Mouse (Mus musculus) telencephalon, adult 2 months (tissue): Measurements from ENCODE around the gene Nrm.
"Not testable (repeated sequence)": the region's sequence is repeated elsewhere in the genome, so short reads cannot be mapped to it uniquely, and the experiment has no call there.

ENCODE experiments used
- DNase-seq: peaks from one replicate; pipeline ENCODE4 v3.0.0-alpha.2; 2011; ENCODE audit warnings: low read depth, low spot score

Nrm gene

GRCm38 (mm10) chr17:35834696-35835422 is 26.3 kb upstream of the Nrm start:
- no peak for DNase-seq

GRCm38 (mm10) chr17:35835424-35836140 is 25.5 kb upstream of the Nrm start:
- DNase-seq, result no peak

- peak; percentile 83 for DNase-seq
Measured at GRCm38 (mm10) chr17:35836178-35836965, 24.7 kb upstream of the Nrm start.

- no peak for DNase-seq
Measured at GRCm38 (mm10) chr17:35836991-35837422, 24.1 kb upstream of the Nrm start.

- no peak for DNase-seq
Measured at GRCm38 (mm10) chr17:35837487-35837886, 23.6 kb upstream of the Nrm start.

GRCm38 (mm10) chr17:35838122-35838544 is 23.0 kb upstream of the Nrm start, which contains the start of gene Tubb5:
Tubb5 (minus strand) TSS chr17:35838306.
- DNase-seq, result peak; percentile 97

- DNase-seq, result no peak
Measured at GRCm38 (mm10) chr17:35838570-35838969, 22.5 kb upstream of the Nrm start.

- not testable (repeated sequence) for DNase-seq
Measured at GRCm38 (mm10) chr17:35839002-35839401, 22.1 kb upstream of the Nrm start.

- no peak for DNase-seq
Measured at GRCm38 (mm10) chr17:35840561-35840960, 20.6 kb upstream of the Nrm start.

GRCm38 (mm10) chr17:35841076-35841950 is 19.8 kb upstream of the Nrm start, which contains the start of gene Mdc1:
Mdc1 (plus strand) TSS chr17:35841515.
- DNase-seq, result peak; percentile 100

GRCm38 (mm10) chr17:35842006-35842405 is 19.1 kb upstream of the Nrm start:
- DNase-seq, result no peak

GRCm38 (mm10) chr17:35843514-35843913 is 17.6 kb upstream of the Nrm start:
- DNase-seq, result no peak

GRCm38 (mm10) chr17:35848112-35848511 is 13.0 kb upstream of the Nrm start:
- DNase-seq, result no peak

- DNase-seq, result no peak
Measured at GRCm38 (mm10) chr17:35850974-35851373, 10.1 kb upstream of the Nrm start.

- no peak for DNase-seq
Measured at GRCm38 (mm10) chr17:35859371-35859770, 1.7 kb upstream of the Nrm start.

GRCm38 (mm10) chr17:35859835-35860234 is 1.3 kb upstream of the Nrm start:
- DNase-seq, result no peak

- no peak for DNase-seq
Measured at GRCm38 (mm10) chr17:35860831-35861197, 304 bp upstream of the Nrm start.

GRCm38 (mm10) chr17:35864832-35865353 is 3.8 kb downstream of the Nrm start:
- no peak for DNase-seq

- DNase-seq, result no peak
Measured at GRCm38 (mm10) chr17:35865481-35866280, 4.6 kb downstream of the Nrm start, which contains the start of gene Ppp1r18. Ppp1r18 (plus strand) TSS chr17:35865593.

GRCm38 (mm10) chr17:35866281-35866831 is 5.2 kb downstream of the Nrm start:
- DNase-seq, result no peak
